Mouse (Mus musculus) embryo, embryonic 9.5 days (tissue): ENCODE measurements around the gene Pou2af1.

Source experiments
- DNase-seq: peaks from one replicate; pipeline ENCODE4 v3.0.0-alpha.2; 2017; ENCODE audit errors: extremely low spot score

The Pou2af1 gene

DNA sequence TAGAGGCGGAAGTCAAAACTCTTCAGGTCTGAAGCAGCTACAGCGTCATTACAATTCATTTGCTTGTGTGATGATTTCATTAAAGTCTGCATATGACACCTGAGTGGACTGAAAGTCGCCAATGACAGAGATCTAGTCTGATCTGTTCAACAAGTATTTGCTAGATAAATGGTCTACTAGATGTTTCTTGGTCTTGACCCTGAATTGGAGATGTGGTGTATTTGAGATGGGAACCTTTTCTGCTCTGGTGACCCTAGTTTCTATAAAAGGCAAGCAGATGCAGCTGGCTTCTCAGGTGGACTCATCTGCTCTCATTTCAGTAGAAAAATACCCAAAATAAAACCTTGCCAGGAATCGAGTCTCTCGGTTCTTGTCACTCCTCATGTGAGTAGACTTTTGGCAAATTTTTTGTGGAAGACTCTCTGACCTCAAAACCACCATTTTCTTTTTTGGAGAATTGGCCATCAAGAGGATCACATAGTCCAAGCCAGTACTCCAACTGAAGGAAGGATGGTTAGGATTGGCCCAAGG lies 12.2 kb downstream of the Pou2af1 start:
- DNase-seq = no peak

GRCm38 (mm10) chr9:51230701-51231389 lies 17.3 kb downstream of the Pou2af1 start:
- no peak for DNase-seq

DNA sequence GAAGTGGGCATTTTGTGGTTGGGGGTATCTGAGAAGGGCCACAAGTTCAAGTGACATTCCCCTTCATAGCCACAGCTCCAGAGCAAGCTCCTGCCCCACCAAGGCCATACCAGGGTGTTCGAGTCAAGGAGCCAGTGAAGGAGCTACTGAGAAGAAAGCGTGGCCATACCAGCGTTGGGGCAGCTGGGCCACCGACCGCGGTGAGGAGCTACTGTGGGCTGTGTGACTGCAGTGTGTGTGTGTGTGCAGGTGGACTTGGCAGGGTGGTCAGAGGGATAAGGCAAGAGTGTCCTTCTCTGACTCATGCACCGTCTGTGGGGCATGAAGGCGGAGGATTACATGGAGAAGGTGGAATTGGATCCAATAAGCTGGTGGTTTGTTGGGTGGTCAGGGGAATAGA lies 18.7 kb downstream of the Pou2af1 start:
- no peak for DNase-seq

GRCm38 (mm10) chr9:51238741-51239385 lies 25.4 kb downstream of the Pou2af1 start:
- DNase-seq = no peak

- no peak for DNase-seq
These were observed 43.4 kb downstream of the Pou2af1 start for GRCm38 (mm10) chr9:51256780-51257502.

DNA sequence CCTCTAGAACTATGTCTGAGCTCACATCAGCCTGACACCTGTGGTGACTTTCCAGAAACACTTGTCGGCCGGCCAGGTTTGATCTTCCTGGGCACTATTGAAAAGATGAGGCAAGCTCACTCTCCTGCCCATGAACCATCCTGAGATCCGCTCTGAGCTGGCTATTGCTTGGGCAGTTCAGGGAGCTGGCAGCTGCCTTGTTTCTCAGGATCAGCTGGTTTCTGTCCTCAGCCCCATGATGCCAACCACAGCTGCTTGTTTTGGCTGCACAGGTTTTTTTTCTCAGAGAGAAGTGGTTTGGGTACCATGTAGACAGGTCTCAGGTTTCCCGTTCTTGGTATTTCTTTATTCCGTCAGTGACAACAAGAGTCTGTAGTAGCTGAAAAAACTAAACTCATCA lies 44.9 kb downstream of the Pou2af1 start:
- DNase-seq = no peak

GRCm38 (mm10) chr9:51268852-51269251 lies 55.3 kb downstream of the Pou2af1 start:
- DNase-seq = no peak

- no peak for DNase-seq
These were observed 57.6 kb downstream of the Pou2af1 start for GRCm38 (mm10) chr9:51271073-51271472.

- DNase-seq = no peak
These were observed 58.6 kb downstream of the Pou2af1 start for GRCm38 (mm10) chr9:51272102-51272501.

GRCm38 (mm10) chr9:51273581-51274154 lies 60.2 kb downstream of the Pou2af1 start:
- no peak for DNase-seq

- DNase-seq = no peak
These were observed 61.2 kb downstream of the Pou2af1 start for GRCm38 (mm10) chr9:51274678-51275077.

- DNase-seq = no peak
These were observed 64.5 kb downstream of the Pou2af1 start for GRCm38 (mm10) chr9:51277834-51278498.

GRCm38 (mm10) chr9:51278500-51279381 lies 65.2 kb downstream of the Pou2af1 start, which contains the start of gene Colca2:
Gene Colca2 (minus strand): TSS chr9:51278569.
- peak; percentile 88 for DNase-seq

- no peak for DNase-seq
These were observed 72.6 kb downstream of the Pou2af1 start for GRCm38 (mm10) chr9:51286079-51286478.
